Mouse (Mus musculus) right cerebral cortex, postnatal 4 days (tissue): ENCODE measurements around the gene Ebp.

ENCODE experiments used
- DNase-seq: peaks from one replicate; pipeline ENCODE4 v3.0.0-alpha.2; 2022

Gene Ebp

DNA sequence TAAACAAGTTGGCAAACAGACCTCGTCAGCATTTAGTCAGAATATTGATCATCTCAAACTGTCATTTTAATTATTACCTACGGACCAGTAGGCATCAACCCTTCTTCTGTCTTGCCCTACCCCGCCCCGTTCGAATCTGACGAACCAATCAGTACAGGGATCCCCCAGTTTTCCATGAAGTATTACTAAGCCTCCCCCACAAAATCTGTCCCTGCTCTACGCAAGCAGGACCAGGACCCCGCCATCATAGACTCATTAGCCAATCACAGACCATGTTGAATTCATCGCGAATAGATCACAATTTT, at the start of gene Ebp:
Ebp (minus strand) TSS at position 94 of the 305 bp plus-strand sequence.
- peak; percentile 11 for DNase-seq

DNA sequence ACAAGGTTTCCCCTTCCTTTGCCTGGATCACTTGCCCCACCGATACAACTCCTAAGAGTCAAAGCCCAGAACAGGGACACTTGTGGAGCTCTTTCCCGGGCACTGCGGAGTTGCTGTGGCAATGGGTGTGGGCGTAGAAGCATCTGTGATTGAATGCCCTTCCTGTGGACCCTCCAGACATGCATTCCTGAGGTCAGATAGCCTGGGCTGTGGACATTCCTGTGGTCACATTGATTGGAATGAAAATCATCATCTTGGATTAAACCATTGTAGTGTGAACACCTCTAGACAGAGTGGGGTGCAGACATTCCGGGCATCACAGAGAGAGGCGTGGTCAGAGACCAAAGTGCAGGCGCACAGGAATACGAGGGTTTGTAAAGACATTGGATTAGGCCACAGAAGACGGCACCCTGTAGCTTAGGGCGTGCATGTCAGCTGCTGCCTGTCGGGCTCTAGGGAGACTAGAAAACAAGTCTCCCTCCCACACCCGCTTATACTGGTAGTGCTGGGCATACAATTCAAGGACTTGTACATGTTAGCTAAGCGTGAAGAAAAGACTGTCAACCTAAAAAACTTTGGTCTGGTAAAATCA, 45.6 kb upstream of the Ebp start:
- DNase-seq: no peak

DNA sequence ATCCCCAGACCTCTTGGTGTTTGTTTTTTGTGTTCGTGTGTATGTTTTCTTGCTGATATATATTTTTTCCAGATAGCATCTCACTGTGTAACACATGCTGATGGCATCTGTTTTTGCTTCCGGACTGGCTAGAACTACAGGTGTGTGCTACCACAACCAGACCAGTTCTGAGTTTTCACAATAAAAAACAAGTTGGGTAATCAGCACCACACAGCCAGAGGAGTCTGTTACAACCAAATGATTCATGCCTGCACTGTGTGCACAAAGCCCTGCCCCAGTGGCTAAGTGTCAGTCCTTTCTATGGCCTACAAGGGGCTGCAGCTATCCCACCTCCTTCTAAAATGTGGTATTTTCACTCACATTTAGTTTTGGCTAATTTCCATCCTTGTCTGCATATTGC, 43.4 kb upstream of the Ebp start:
- DNase-seq: no peak

DNA sequence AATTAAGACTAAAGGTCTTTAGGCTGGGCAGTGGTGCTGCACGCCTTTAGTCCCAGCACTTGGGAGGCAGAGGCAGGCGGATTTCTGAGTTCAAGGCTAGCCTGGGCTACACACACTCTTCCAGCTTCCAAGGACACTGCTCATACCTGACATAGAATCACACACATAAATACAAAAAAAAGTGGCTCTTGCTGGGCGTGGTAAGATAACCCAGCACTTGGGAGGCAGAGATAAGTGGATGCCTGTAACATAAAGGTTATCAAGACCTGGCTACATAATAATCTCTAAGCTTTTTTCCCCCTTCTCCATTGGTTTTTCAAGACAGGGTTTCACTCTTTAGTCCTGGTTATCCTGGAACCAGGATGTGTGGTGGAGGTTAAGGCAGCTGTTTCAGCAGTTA, 40.3 kb upstream of the Ebp start:
- DNase-seq: no peak

DNA sequence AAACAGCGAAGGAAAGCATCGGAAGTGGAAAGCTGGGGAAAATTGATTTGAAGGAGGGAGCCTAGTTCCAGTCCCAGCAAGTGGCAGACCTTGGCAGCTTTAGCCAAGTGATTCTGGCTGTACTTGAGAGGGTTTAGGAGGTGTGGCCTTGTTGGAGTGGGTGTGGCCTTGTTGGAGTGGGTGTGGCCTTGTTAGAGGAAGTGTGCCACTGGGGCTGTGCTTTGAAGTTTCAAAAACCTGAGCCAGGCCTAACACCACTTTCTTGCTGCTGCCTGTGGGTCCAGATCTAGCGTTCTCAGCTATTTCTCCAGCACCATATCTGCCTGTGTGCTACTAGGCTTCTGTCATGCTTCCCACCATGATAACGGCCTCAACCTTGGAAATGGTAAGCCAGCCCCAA, 37.0 kb upstream of the Ebp start:
- DNase-seq: no peak

DNA sequence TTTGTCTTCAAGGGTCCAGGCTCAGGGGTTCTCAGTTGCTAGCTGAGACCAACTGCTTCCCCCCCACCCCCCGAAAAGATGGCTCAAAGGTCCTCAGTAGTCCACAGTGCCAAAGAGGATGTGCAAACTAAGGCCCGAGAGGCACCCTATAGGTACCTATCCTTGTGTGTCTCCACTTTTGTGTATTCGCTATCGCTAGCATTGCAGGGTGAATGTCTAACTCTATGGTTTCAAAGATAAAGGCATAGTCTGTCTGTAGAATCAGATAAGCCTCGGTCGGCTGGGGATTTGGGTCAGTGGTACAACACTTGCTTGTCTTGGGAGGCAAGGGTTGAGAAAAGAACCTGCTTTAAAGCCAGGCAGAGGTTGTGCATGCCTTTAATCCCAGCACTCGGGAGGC, 30.2 kb upstream of the Ebp start:
- no peak for DNase-seq

DNA sequence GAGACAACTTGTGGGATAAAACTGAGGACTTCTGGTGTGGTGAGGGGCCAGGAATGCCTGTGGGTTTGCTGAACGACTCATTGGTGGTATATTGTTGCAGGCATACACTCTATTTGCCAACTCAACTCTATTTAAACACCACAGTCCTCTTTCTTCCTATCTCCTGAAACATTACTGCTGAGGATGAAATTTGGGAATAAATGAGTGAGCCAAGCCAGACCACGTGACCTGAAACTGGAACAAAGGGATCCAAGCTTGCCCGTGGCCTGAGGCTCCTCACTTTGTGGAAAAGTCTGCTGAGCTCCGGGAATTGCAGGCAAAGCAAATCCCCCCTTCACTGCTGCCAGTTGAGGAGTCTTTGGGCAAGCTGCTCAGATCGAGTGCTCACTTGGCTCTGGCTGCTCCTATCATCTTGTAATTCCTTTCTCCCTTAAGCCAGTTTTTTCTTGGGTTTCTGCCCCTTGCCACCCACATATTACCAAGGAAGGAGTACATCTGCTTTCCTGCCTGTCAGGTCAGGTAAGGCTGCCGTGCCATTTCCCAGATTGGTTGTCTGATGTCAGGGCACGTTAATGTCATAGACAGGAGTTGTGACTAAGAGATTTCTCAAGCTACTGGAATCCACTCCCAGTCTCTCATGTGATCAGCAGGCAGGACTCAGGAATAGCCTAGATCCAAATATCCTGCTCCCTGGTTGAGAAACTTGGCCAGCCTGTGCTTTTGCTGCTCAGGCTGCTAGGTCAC, 29.5 kb upstream of the Ebp start:
- peak; percentile 4 for DNase-seq

DNA sequence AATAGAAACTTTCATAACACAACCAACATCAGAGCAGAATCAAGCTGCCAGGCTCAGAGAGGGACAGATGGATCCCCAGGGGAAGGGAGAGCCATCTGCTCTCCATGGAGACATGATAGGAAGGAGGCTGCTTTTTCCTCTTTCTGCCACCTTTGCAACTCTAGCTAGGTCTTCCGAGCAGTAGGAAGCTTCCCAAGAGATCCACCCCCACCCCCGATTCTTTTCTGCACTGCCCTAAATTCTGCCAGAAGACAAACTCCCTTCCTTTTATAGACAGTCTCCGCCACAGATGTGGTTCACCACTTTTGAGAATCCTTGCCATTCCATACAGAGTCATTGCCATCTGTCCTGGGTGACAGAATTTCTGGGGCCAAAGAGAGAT, 29.0 kb upstream of the Ebp start:
- peak; percentile 4 for DNase-seq

DNA sequence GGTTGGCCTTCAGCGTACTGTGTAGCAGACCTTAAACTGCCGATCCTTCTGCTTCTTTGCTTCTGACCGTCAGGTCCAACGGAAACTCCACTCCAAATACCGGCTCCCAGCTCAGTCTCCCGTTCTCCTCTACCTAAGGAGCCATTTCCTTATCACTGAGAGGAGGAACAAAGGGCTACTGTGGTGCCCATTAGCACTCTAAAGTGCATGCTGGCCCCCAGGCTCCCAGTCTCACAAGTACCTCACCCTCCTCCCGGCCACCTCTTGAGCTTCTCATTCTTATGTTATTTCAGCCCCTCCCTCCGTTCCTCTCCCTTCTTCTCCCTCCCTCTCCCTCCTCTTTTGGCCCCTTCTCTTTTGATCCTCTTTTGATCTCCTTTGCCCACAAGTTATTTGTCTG, 26.3 kb upstream of the Ebp start:
- DNase-seq: no peak

DNA sequence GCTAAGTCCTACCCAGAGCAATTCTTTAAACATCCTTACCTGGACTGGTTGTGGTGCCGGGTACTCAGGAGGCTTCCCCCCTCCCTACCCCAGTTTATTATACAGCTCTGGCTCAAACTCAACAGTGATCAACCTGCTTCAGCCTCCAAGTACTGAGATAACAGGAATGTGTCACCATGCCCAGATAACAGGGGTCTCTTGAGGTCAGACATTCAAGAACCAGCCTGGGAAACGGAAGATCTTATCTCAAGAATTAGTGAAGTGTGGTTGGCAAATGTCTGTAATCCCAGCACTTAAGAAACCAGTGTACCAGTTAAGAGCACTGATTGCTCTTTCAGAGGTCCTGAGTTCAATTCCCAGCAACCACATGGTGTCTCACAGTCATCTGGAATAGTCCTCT, 24.8 kb upstream of the Ebp start:
- no peak for DNase-seq

DNA sequence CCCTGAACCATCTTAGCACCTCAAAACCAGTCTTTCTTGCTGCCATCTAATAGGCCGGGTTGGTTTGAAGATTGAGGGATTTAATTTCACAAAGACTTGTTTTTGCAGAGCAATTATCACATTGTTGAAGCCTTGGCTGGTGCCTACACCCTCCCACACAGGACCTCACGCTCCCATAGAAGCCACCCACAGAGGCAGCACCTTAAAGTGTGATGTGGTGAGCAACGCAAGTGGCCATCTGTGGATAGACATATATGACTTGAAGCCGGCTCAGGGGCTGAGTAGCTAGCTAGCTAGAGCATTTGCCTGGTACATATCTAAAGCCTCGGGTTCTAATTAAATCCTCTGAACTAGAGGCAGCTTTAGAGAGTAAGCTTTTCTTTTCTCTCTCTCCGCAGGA, 24.1 kb upstream of the Ebp start:
- DNase-seq: no peak

DNA sequence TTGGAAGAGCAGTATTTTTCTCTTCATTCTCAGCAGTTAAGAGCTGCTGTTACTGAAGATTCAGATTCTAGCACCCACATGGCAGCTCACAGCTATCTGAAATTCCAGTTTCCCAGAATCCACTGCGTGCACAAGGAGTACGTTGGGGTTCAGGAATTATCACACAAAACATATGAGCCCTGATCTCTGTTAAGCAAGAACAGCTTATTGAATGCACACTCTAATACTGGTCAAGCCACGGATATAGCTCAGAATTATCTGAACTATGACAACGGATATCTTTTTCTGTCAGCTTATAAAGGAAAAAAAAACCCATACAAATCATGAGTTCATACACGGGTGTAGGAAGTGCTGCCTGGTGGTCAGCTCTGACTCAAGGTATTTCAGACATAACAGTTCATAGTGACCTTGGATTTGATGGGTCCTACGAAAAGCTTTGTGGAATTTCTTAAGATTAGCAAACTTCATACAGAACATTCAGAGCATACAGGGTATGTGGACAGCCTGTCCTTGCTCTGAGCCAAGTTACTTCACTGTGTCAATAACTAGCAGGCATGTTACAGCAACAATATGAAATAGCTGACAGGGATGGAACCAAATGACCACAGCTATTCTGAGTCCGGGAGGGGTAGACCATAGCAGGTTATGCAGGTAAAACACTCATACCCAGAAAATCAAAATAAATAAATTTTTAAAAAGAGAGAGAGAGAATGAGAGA, 18.3 kb upstream of the Ebp start:
- no peak for DNase-seq

DNA sequence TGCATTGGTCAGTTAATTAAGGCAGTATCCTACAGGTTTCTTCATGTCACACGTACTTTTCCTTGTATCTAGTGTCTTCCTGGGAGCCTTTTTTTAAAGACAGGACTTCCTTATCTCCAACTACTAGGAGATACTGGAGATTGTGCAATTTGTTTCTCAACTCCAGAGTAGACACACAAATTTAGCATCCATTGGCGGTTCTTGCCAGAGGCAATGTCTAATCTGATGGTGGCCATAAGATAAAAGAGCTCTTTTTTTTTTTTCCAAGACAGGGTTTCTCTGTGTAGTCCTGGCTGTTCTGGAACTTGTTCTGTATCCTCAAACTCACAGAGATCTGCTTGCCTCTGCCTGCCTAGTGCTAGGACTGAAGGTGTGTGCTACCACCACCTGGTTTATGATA, 16.4 kb upstream of the Ebp start:
- DNase-seq: no peak

DNA sequence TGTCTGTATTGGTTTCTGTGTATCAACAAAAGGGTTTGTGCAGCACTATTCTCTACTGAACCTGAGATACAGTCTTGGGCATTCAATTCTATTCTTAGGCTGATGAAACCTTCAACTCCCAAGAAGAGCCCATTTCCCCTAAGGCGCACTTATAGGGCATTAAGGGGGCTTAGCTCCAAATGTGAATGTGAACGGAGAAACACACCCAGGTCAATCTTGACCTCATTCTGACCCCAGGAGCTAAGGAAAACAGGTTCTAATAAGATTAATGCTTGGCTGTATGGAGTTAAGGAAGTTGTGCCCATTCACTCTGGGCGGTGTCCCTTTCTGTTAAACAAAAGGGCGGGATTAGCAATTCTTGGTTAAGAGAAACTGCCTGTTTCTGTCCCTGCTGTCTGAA, 13.9 kb upstream of the Ebp start:
- DNase-seq: no peak

DNA sequence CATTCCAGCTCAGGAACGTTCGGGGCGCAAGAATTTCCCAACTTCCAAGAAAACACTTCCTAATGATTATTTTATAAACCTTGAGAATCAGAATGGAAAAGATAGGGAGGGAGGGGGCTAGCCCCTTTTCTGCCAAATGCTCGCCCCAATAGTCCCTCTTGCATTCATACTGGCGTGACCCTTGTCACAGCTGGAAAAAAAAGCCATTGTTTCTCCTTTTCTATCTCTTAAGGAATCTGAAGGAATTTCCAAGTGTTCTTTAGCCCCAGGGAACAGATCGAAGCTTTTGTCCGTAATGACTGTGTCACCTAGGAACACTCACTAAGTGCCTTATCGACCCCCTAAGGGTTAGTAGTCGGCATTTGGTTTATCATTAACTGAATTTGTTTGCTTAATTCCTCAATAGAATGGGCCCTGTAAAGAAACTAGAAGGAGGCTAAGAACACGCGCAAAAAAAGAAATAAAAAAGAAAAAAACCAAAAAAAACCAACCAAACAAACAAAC, 13.4 kb upstream of the Ebp start:
- no peak for DNase-seq

DNA sequence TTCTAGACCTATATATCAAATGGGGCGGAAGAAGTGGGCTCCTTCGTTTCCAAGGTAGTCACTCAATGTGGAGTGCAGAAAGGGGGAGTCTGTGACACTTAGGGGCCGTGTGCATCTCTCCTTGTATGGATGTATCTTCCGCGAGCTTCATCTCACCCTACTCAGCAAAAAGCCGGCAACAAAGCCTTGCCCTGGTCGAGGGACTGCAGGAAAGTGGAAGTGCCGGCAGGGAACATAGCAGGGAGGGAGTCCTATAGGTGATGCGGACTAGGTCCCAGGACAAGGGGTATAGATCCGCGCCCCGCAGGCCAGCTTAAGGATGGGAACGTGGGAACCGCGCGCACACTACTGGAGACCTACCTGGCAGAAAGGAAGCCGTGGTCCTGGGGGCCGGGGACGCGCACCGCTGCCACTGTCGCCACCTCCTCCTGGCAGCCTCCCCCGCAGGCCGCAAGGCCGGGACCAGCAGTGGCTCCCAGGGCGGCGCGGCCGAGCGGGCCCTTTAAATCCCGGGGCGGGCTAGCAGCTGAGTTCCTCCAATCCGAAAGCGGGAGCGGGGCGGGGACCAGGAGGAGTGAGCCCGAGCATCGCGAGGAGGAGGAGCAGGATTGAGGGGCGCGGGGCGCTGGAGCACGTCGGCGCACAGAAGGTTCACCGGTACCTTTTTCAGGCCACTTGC, 12.8 kb upstream of the Ebp start, which contains the start of gene Porcn:
Porcn (minus strand) TSS at position 511 of the 679 bp plus-strand sequence.
- peak; percentile 81 for DNase-seq

DNA sequence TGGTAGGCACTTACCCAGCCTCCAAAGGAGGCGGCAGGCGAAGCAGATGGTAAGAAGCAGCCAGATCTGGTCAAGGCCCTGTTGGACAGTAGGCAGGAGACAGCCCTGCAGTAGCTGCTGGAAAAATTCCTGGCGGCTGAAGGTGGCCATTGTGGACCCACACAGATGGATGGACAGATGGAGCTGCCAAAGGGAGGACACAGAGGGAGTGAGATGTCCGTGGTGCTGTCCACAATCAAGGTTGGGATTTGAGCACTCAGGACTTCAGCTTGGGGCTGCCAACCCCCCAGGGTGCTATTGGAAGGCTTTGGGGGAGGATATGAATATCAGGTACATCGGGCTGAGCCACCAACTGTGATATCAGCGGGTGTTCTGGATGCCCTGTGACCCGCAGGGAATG, 12.2 kb upstream of the Ebp start:
- DNase-seq: no peak

DNA sequence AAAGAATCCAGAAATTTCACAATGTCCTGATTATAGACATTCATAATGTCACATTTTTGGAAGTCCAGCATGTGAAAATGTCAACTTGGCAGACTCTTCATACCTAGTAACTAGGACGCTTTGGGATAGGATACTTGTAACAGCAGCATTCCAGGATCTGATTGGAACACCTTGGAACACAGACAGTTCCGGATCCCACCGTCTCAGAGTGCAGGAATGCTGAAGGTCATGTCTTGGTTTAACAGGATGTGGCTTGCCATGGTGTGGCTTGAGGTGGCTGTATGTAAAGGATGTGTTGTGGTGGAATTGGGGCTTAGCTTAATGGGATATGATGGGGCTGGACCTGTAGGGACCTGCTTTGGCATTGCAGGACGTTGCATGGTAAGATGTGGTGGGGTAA, 11.8 kb upstream of the Ebp start:
- DNase-seq: no peak

DNA sequence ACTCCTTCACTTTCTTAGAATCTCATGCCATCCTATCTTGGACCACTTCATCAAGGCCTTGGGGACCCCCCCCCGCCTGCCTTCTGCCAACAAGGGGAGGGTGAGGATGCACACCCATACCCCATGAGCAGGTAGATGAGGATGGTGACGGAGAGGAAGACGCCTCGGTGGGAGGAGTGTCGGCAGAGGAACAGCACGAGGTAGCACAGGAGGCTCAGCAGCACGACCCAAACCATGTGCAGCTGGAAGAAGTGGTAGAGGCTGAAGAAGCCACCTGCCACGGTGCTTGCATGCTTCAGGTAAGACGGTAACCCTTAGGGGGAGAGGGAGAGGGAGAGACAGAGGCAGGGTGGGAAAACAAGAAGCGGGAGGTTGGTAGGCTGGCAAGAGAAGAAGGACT, 10.8 kb upstream of the Ebp start:
- DNase-seq: no peak

DNA sequence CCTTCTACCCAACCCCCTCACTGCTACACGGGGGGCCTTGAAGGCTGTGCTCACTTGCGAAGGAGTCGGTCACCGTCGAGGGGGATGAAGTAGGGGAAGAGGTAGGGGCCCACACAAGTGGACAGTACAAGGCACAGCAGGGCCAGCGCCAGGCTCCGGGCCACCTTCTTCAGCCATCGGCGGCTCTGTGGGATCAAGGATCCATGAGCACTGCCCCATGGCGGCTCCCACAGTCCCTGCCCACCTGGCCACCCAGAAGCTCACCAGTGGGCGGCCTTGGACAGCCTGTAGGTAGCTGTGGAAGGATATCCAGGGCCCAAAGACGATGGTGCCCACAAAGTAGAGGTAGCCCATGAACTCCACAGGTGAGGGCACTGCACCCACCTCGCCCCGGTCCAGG, 9.8 kb upstream of the Ebp start:
- no peak for DNase-seq

DNA sequence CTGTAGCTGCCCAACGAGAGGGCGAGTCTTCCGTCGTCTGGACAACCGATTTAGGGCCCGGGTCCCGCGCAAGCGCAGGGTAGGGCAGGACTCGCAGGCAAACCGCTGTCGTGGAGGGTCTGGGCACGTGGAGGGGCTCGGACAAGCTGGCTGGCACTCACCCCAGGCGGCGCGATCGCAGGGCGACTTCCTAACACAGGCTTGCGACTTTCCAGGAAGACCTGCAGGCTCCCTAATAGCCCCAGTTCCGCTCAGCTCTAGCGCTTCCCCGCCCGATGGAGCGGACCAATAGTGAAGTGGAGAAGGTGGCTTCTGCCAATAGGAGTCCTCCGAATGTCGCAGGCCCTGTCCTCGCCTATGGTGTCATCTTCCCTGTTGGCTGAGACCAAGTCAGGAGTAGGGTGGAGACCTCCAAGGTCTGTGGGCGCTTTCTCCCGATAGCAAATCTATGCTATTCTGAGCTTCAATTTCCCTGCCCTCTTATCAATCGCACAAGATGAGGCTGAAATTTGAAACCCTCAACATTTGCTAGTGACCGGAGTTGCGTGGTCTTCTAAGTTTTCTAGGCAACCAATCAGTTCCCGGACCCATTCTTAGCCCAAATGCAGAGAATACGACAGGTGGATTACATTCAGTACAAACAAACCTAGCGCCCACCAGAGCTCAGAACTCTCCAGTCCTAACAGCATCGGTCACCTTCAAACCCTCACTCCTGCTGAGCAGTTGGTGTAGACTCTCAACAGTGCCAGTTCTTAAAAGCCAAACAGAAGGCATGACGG, 483 bp downstream of the Ebp start:
- DNase-seq: peak; percentile 67

DNA sequence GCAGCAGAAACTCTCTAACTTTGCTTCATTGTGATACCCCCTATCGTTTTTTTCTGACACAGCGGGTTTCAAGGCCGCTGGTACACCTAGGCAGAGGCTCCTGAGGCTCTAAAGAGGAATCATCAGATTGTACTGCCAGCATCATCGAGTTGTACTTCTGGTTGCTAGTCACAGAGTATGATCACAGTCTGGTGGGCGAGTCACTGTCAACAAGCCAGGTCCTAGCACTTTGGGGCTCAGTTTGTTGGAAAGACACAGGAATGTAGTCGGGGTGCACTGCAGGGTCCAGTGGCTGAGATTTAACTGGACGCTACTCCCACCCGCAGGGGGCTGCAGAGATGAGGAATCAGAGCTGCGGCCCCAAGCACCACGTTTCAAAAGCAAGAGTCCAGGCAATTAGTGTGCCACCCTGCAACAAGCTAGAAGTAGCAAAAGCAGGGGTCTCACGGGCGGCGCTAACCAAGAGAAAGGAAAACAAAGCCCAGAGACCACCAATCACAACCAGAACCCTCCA, 1.1 kb downstream of the Ebp start:
- DNase-seq: no peak
